Mouse (Mus musculus): ENCODE measurements at regions not wholly inside any gene's neighbourhood (a gene's known extent, or its start where the extent isn't known, plus 50 kb on each side); places are given as distances from the start of the nearest gene placed in this dataset.

- Histone ChIP-seq H3K4me2 (ENCODE audit: low read depth) (no peak overlapping the region), H3K9me3 (ENCODE audit: low read length) (no peaks in the 10 kb centered on the region), H3K27me3 (ENCODE audit: insufficient read depth, low read length) (no peaks in the 10 kb centered on the region), H3K27ac (ENCODE audit: low read depth, low read length) (no peak overlapping the region), H3K4me3 (ENCODE audit: low read depth, low read length) (no peak overlapping the region), H3K36me3 (ENCODE audit: insufficient read depth) (no peaks in the 10 kb centered on the region), H3K4me1 (ENCODE audit: insufficient read depth) (no peaks in the 10 kb centered on the region), H3K9ac (no peak overlapping the region)
- DNase-seq = no peak
- no peak for ATAC-seq
- no peak for TF ChIP-seq CTCF (IDR thresholded peaks at IDR 0.05; ENCODE audit: low read depth)
- WGBS = 51% methylated on average over 2 of the region's 2 CpGs
These were observed 461.5 kb upstream of the Btbd3 start for GRCm38 (mm10) chr2:137794841-137795240.

- no peak overlapping the region for H3K27ac ChIP-seq (ENCODE audit: low read depth, low read length)
- no peaks in the 10 kb centered on the region for H3K36me3 ChIP-seq (ENCODE audit: insufficient read depth)
- H3K4me2 ChIP-seq (ENCODE audit: low read depth) = no peak overlapping the region
- WGBS = 78% methylated on average over 6 of the region's 6 CpGs
- no peak overlapping the region for H3K4me3 ChIP-seq (ENCODE audit: low read depth, low read length)
- no peak for DNase-seq
- H3K9ac ChIP-seq = no peak overlapping the region
- no peaks in the 10 kb centered on the region for H3K27me3 ChIP-seq (ENCODE audit: insufficient read depth, low read length)
- no peak for TF ChIP-seq CTCF (IDR thresholded peaks at IDR 0.05; ENCODE audit: low read depth)
- H3K9me3 ChIP-seq (ENCODE audit: low read length) = no peaks in the 10 kb centered on the region
- H3K4me1 ChIP-seq (ENCODE audit: insufficient read depth) = no peaks in the 10 kb centered on the region
- no peak for ATAC-seq
These were observed 472.3 kb upstream of the Btbd3 start for GRCm38 (mm10) chr2:137784091-137784490.

- Histone ChIP-seq H3K9ac (no peak overlapping the region), H3K36me3 (ENCODE audit: insufficient read depth) (no peaks in the 10 kb centered on the region), H3K27me3 (ENCODE audit: insufficient read depth, low read length) (no peaks in the 10 kb centered on the region), H3K9me3 (ENCODE audit: low read length) (no peaks in the 10 kb centered on the region), H3K4me3 (ENCODE audit: low read depth, low read length) (no peak overlapping the region), H3K4me2 (ENCODE audit: low read depth) (no peak overlapping the region), H3K4me1 (ENCODE audit: insufficient read depth) (no peaks in the 10 kb centered on the region), H3K27ac (ENCODE audit: low read depth, low read length) (no peak overlapping the region)
- DNase-seq (no peak), ATAC-seq (no peak)
- WGBS = 94% methylated on average over 3 of the region's 3 CpGs
- TF ChIP-seq CTCF (IDR thresholded peaks at IDR 0.05; ENCODE audit: low read depth) = no peak
These were observed 478.9 kb upstream of the Btbd3 start for GRCm38 (mm10) chr2:137777430-137777829.

GRCm38 (mm10) chr2:137764785-137765184 lies 491.6 kb upstream of the Btbd3 start:
- Histone ChIP-seq H3K9me3 (ENCODE audit: low read length) (no peaks in the 10 kb centered on the region), H3K27me3 (ENCODE audit: insufficient read depth, low read length) (no peaks in the 10 kb centered on the region), H3K27ac (ENCODE audit: low read depth, low read length) (no peak overlapping the region), H3K4me1 (ENCODE audit: insufficient read depth) (no peaks in the 10 kb centered on the region), H3K4me3 (ENCODE audit: low read depth, low read length) (no peak overlapping the region), H3K4me2 (ENCODE audit: low read depth) (no peak overlapping the region), H3K36me3 (ENCODE audit: insufficient read depth) (no peaks in the 10 kb centered on the region), H3K9ac (no peak overlapping the region)
- TF ChIP-seq CTCF (IDR thresholded peaks at IDR 0.05; ENCODE audit: low read depth) = no peak
- ATAC-seq (no peak), DNase-seq (no peak)

GRCm38 (mm10) chr2:137759455-137759854 lies 496.9 kb upstream of the Btbd3 start:
- Histone ChIP-seq H3K27ac (ENCODE audit: low read depth, low read length) (no peak overlapping the region), H3K4me1 (ENCODE audit: insufficient read depth) (no peaks in the 10 kb centered on the region), H3K4me3 (ENCODE audit: low read depth, low read length) (no peak overlapping the region), H3K9me3 (ENCODE audit: low read length) (no peaks in the 10 kb centered on the region), H3K4me2 (ENCODE audit: low read depth) (no peak overlapping the region), H3K36me3 (ENCODE audit: insufficient read depth) (no peaks in the 10 kb centered on the region), H3K27me3 (ENCODE audit: insufficient read depth, low read length) (no peaks in the 10 kb centered on the region), H3K9ac (no peak overlapping the region)
- DNase-seq (no peak), ATAC-seq (no peak)
- TF ChIP-seq CTCF (IDR thresholded peaks at IDR 0.05; ENCODE audit: low read depth) = no peak
- WGBS = 76% methylated on average over 2 of the region's 2 CpGs

- Histone ChIP-seq H3K9ac (no peak overlapping the region), H3K27ac (ENCODE audit: low read depth, low read length) (no peak overlapping the region), H3K4me3 (ENCODE audit: low read depth, low read length) (no peak overlapping the region), H3K36me3 (ENCODE audit: insufficient read depth) (no peaks in the 10 kb centered on the region), H3K27me3 (ENCODE audit: insufficient read depth, low read length) (no peaks in the 10 kb centered on the region), H3K9me3 (ENCODE audit: low read length) (no peaks in the 10 kb centered on the region), H3K4me2 (ENCODE audit: low read depth) (no peak overlapping the region), H3K4me1 (ENCODE audit: insufficient read depth) (no peaks in the 10 kb centered on the region)
- ATAC-seq (no peak), DNase-seq (no peak)
- no peak for TF ChIP-seq CTCF (IDR thresholded peaks at IDR 0.05; ENCODE audit: low read depth)
- WGBS = 84% methylated on average over 4 of the region's 4 CpGs
These were observed 498.0 kb upstream of the Btbd3 start for GRCm38 (mm10) chr2:137758389-137758788.

GRCm38 (mm10) chr2:137757231-137758212 lies 498.8 kb upstream of the Btbd3 start:
- H3K4me1 ChIP-seq (ENCODE audit: insufficient read depth) = no peaks in the 10 kb centered on the region
- no peak overlapping the region for H3K27ac ChIP-seq (ENCODE audit: low read depth, low read length)
- WGBS = 37% methylated on average over 13 of the region's 13 CpGs
- no peaks in the 10 kb centered on the region for H3K9me3 ChIP-seq (ENCODE audit: low read length)
- no peak overlapping the region for H3K4me2 ChIP-seq (ENCODE audit: low read depth)
- no peaks in the 10 kb centered on the region for H3K36me3 ChIP-seq (ENCODE audit: insufficient read depth)
- peak; percentile 14 for DNase-seq
- H3K9ac ChIP-seq = no peak overlapping the region
- peak; percentile 40 for ATAC-seq
- no peak for TF ChIP-seq CTCF (IDR thresholded peaks at IDR 0.05; ENCODE audit: low read depth)
- no peak overlapping the region for H3K4me3 ChIP-seq (ENCODE audit: low read depth, low read length)
- H3K27me3 ChIP-seq (ENCODE audit: insufficient read depth, low read length) = no peaks in the 10 kb centered on the region
